Mouse (Mus musculus): ENCODE measurements at regions not wholly inside any gene's neighbourhood (a gene's known extent, or its start where the extent isn't known, plus 50 kb on each side); places are given as distances from the start of the nearest gene placed in this dataset.

DNA sequence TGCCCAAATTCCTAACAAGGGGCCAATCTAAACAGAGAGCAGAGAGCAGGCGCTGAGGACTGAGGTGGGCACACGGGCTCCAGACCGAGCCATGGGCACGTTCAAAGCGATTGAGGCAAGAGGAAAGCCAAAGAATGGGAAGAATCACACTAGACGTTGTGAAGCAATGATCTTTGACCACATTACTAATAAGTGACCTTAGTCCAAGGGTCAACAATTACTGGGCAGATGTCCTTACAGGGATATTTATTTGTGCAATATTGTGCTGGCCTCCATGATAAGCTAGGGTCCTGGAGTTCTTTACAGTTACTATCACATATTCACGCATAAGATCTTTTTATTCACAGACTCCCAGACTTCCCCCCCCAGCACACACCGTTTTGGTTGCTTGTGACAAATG is 400.9 kb upstream of the Jarid2 start:
- WGBS = 85% methylated on average over 8 of the region's 8 CpGs
- H3K4me3 ChIP-seq (replicated peaks; ENCODE audit: extremely low read depth, low read depth, low read length) = no peak overlapping the region
- no peaks in the 10 kb centered on the region for H3K4me1 ChIP-seq (ENCODE audit: control insufficient read depth, insufficient read depth, low read length)
- no peak for DNase-seq
- no peak for TF ChIP-seq CTCF (IDR thresholded peaks at IDR 0.05; ENCODE audit: insufficient read depth, low read length)
- no peak for TF ChIP-seq POLR2A (IDR thresholded peaks at IDR 0.05; ENCODE audit: borderline replicate concordance, extremely low read depth, low read depth, low read length)

- Histone ChIP-seq H3K4me1 (ENCODE audit: control insufficient read depth, insufficient read depth, low read length) (no peaks in the 10 kb centered on the region), H3K4me3 (replicated peaks; ENCODE audit: extremely low read depth, low read depth, low read length) (no peak overlapping the region)
- TF ChIP-seq CTCF (IDR thresholded peaks at IDR 0.05; ENCODE audit: insufficient read depth, low read length) (no peak), POLR2A (IDR thresholded peaks at IDR 0.05; ENCODE audit: borderline replicate concordance, extremely low read depth, low read depth, low read length) (no peak)
- WGBS = 43% methylated on average over 4 of the region's 4 CpGs
- DNase-seq = no peak
Measured at GRCm38 (mm10) chr13:44329161-44329560, 400.1 kb upstream of the Jarid2 start.

DNA sequence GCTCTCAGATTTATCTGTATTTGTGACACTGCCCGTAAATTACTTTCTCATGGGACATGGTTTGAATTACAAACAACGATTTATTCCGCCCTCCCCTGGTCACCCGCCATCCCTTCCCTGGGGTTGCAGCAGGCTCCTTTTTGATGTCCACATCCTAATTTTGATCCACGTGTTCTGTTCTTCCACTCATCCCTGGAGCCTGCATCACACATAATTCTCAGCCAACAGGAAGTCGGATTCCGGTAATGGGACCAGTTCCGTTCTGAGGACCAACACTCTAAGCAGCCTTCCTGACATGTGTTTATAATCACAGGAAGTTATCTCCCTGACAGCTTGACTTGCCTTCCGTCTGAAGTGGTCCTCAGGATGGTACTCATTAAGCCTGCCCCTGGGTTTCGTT is 399.6 kb upstream of the Jarid2 start:
- no peak for TF ChIP-seq CTCF (IDR thresholded peaks at IDR 0.05; ENCODE audit: insufficient read depth, low read length)
- no peak for TF ChIP-seq POLR2A (IDR thresholded peaks at IDR 0.05; ENCODE audit: borderline replicate concordance, extremely low read depth, low read depth, low read length)
- Histone ChIP-seq H3K4me3 (replicated peaks; ENCODE audit: extremely low read depth, low read depth, low read length) (no peak overlapping the region), H3K4me1 (ENCODE audit: control insufficient read depth, insufficient read depth, low read length) (no peaks in the 10 kb centered on the region)
- no peak for DNase-seq
- WGBS = 41% methylated on average over 10 of the region's 10 CpGs

DNA sequence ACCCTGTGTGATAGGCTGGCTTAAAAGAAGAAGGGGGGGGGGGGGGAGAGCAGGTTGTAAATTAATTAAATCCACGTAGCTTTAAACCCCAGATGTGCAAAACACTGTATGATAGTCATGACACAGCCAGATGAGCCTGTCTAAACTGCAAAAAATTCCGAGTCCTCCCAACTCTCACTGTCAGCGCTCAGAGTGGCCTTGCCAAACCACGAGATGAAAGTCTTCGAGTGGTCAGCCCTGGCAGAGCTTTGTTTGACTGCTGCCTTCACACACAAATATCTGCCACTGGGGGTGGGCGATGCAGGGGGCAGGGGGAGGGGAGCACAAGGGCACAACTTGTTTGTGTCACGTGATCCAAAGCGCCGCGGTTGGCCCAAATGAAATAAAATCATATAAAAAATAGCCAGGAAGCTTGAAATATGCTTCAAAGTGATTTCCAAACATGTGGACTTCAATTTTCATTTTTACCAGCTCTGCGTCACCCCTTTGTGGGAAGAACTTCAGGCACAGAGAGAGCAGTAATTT is 396.5 kb upstream of the Jarid2 start:
- DNase-seq = no peak
- TF ChIP-seq POLR2A (IDR thresholded peaks at IDR 0.05; ENCODE audit: borderline replicate concordance, extremely low read depth, low read depth, low read length) = no peak
- TF ChIP-seq CTCF (IDR thresholded peaks at IDR 0.05; ENCODE audit: insufficient read depth, low read length) = no peak
- 54% methylated on average over 11 of the region's 11 CpGs for WGBS
- no peaks in the 10 kb centered on the region for H3K4me1 ChIP-seq (ENCODE audit: control insufficient read depth, insufficient read depth, low read length)
- no peak overlapping the region for H3K4me3 ChIP-seq (replicated peaks; ENCODE audit: extremely low read depth, low read depth, low read length)

DNA sequence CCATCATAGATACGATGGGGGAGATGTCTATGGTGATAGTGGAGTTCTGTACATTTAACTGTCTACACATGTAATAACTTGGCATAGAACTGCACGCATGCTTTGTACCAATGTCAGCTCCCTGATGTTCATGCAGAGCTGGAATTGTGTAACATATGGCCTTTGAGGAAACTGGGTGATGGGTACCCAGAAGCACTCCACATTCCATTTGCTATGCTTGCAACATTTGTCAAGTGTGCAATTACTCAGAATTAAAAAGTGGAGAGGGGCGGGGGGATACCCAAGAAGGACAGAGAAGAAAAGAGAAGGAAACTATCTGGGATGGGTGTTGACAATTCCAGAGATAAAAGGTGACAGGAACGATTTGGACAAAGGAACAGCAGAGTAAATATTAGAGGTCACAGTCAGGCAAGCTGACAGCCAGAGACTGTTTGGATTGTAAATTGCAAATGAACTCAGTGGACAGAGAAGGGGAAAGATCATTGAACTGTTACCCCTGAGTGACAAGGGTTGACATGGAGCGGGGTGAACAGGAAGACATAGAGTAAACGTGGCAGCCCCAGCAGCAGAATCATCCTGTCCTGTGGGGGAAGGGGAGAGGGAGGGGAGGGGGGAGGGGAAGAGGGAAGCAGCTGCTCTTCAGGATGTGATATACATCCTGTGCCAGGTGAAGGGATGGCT is 390.1 kb upstream of the Jarid2 start:
- TF ChIP-seq POLR2A (IDR thresholded peaks at IDR 0.05; ENCODE audit: borderline replicate concordance, extremely low read depth, low read depth, low read length) (no peak), CTCF (IDR thresholded peaks at IDR 0.05; ENCODE audit: insufficient read depth, low read length) (no peak)
- 25% methylated on average over 6 of the region's 6 CpGs for WGBS

GRCm38 (mm10) chr13:44345094-44345493 is 384.2 kb upstream of the Jarid2 start:
- 87% methylated on average over 6 of the region's 6 CpGs for WGBS
- TF ChIP-seq POLR2A (IDR thresholded peaks at IDR 0.05; ENCODE audit: borderline replicate concordance, extremely low read depth, low read depth, low read length) = no peak
- Histone ChIP-seq H3K4me3 (replicated peaks; ENCODE audit: extremely low read depth, low read depth, low read length) (no peak overlapping the region), H3K4me1 (ENCODE audit: control insufficient read depth, insufficient read depth, low read length) (no peaks in the 10 kb centered on the region)
- DNase-seq = no peak

More for the DNA sequence above, 390.1 kb upstream of the Jarid2 start:
- DNase-seq = no peak
- Histone ChIP-seq H3K4me3 (replicated peaks; ENCODE audit: extremely low read depth, low read depth, low read length) (no peak overlapping the region), H3K4me1 (ENCODE audit: control insufficient read depth, insufficient read depth, low read length) (peaks cover 5% of the 10 kb centered on the region; the same call in 1 of the 2 replicates)

GRCm38 (mm10) chr13:44346636-44347035 is 382.6 kb upstream of the Jarid2 start:
- no peaks in the 10 kb centered on the region for H3K4me1 ChIP-seq (ENCODE audit: control insufficient read depth, insufficient read depth, low read length)
- TF ChIP-seq CTCF (IDR thresholded peaks at IDR 0.05; ENCODE audit: insufficient read depth, low read length) (no peak), POLR2A (IDR thresholded peaks at IDR 0.05; ENCODE audit: borderline replicate concordance, extremely low read depth, low read depth, low read length) (no peak)
- WGBS = 57% methylated on average over 4 of the region's 4 CpGs
- no peak overlapping the region for H3K4me3 ChIP-seq (replicated peaks; ENCODE audit: extremely low read depth, low read depth, low read length)
- no peak for DNase-seq

- Histone ChIP-seq H3K4me1 (ENCODE audit: control insufficient read depth, insufficient read depth, low read length) (no peaks in the 10 kb centered on the region), H3K4me3 (replicated peaks; ENCODE audit: extremely low read depth, low read depth, low read length) (no peak overlapping the region)
- no peak for TF ChIP-seq POLR2A (IDR thresholded peaks at IDR 0.05; ENCODE audit: borderline replicate concordance, extremely low read depth, low read depth, low read length)
- no peak for TF ChIP-seq CTCF (IDR thresholded peaks at IDR 0.05; ENCODE audit: insufficient read depth, low read length)
- DNase-seq = no peak
- WGBS = 66% methylated on average over 9 of the region's 9 CpGs
Measured at GRCm38 (mm10) chr13:44347662-44348061, 381.6 kb upstream of the Jarid2 start.

DNA sequence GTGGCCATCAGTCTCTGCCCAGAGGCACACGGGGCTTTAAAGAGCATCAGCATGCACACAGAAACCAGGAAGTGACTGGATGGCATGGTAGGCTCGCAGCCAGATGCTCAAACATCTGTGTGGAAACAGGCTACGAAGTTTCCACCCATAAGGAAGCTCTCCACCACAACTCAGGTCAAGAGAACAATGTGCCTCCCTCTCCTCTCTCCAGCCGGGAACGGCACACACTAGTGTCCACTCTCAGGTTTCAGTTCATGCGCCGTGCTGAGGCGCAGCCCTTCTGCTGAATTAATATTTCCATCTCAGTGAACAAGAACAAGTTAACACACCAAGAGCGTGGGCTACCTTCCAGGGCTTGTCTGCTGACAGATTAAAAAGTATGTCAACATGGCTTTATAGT is 375.4 kb upstream of the Jarid2 start:
- Histone ChIP-seq H3K4me1 (ENCODE audit: control insufficient read depth, insufficient read depth, low read length) (no peaks in the 10 kb centered on the region), H3K4me3 (replicated peaks; ENCODE audit: extremely low read depth, low read depth, low read length) (no peak overlapping the region)
- no peak for TF ChIP-seq POLR2A (IDR thresholded peaks at IDR 0.05; ENCODE audit: borderline replicate concordance, extremely low read depth, low read depth, low read length)
- no peak for TF ChIP-seq CTCF (IDR thresholded peaks at IDR 0.05; ENCODE audit: insufficient read depth, low read length)
- DNase-seq = no peak
- WGBS = 30% methylated on average over 9 of the region's 9 CpGs

GRCm38 (mm10) chr13:44355771-44356221 is 373.5 kb upstream of the Jarid2 start:
- TF ChIP-seq POLR2A (IDR thresholded peaks at IDR 0.05; ENCODE audit: borderline replicate concordance, extremely low read depth, low read depth, low read length) = no peak
- TF ChIP-seq CTCF (IDR thresholded peaks at IDR 0.05; ENCODE audit: insufficient read depth, low read length) = no peak
- WGBS = 47% methylated on average over 12 of the region's 12 CpGs
- Histone ChIP-seq H3K4me1 (ENCODE audit: control insufficient read depth, insufficient read depth, low read length) (no peaks in the 10 kb centered on the region), H3K4me3 (replicated peaks; ENCODE audit: extremely low read depth, low read depth, low read length) (no peak overlapping the region)
- DNase-seq = no peak

Data from lung, adult 2 months (tissue).